Mouse (Mus musculus) intestine, postnatal 0 days (tissue): Measurements from ENCODE around the gene Map3k10. TPM values are rescaled to one million over a fixed set of nuclear protein-coding genes. Genes with fewer than 3 reads are reported as not detected.

Experiments used
- ATAC-seq: fragments of 200-750 bp; cut with Nextera tagmentation; 2 replicates; pipeline ENCODE4 v1.8.0; 2017; ENCODE audit warnings: mild to moderate bottlenecking, moderate TSS enrichment, moderate library complexity
- H3K27ac ChIP-seq: fragments of 300-500 bp; sonication (generic); 2 replicates; pipeline ENCODE4 v1.5.1; 2014; ENCODE audit warnings: mild to moderate bottlenecking, low read depth, low read length, moderate library complexity
- H3K27me3 ChIP-seq: fragments of 300-500 bp; sonication (generic); replicated peaks from 2 replicates; pipeline ENCODE4 v1.6.1; 2014; ENCODE audit warnings: low read length, mixed read lengths; ENCODE audit not compliant: control insufficient read depth, insufficient read depth
- H3K36me3 ChIP-seq: fragments of 300-500 bp; sonication (generic); 2 replicates; pipeline ENCODE4 v1.6.1; 2014; ENCODE audit warnings: mild to moderate bottlenecking, moderate library complexity; ENCODE audit not compliant: control insufficient read depth, insufficient read depth
- H3K4me1 ChIP-seq: fragments of 300-500 bp; sonication (generic); replicated peaks from 2 replicates; pipeline ENCODE4 v1.6.1; 2014; ENCODE audit warnings: antibody characterized with exemption, low read length, mixed read lengths; ENCODE audit not compliant: control insufficient read depth, insufficient read depth
- H3K4me2 ChIP-seq: fragments of 300-500 bp; sonication (generic); replicated peaks from 2 replicates; pipeline ENCODE4 v1.6.1; 2014; ENCODE audit warnings: low read depth, mild to moderate bottlenecking, moderate library complexity
- H3K4me3 ChIP-seq: fragments of 300-500 bp; sonication (generic); 2 replicates; pipeline ENCODE4 v1.5.1; 2014; ENCODE audit warnings: low read depth, low read length
- H3K9ac ChIP-seq: fragments of 300-500 bp; sonication (generic); 2 replicates; pipeline ENCODE4 v1.6.1; 2014; ENCODE audit warnings: mild to moderate bottlenecking, low read depth, low read length
- H3K9me3 ChIP-seq: fragments of 300-500 bp; sonication (generic); 2 replicates; pipeline ENCODE4 v1.6.1; 2016; ENCODE audit warnings: mixed run types; ENCODE audit not compliant: control insufficient read depth
- CTCF ChIP-seq: sonication (generic); IDR thresholded peaks from 2 replicates; pipeline ENCODE4 v1.5.1; 2016; ENCODE audit warnings: low read depth, mild to moderate bottlenecking, control low read depth, antibody characterized with exemption, moderate library complexity
- WGBS: fragments of 180-500 bp; shearing (Covaris S2); extraction: QIAGEN DNeasy Blood & Tissue Kit; methylation state at CpG from one replicate; pipeline ENCODE4 v1.1.7; 2014; 5-methylcytosine and 5-hydroxymethylcytosine counted together
- polyA plus RNA-seq: library from polyadenylated mRNA; unstranded; fragments of >200 nt; fragmentation: Nextera tagmentation; extraction: Ambion mirVana; gene quantifications from 2 replicates; pipeline ENCODE4 v1.2.1, GENCODE M21; 2015

The Map3k10 gene
- polyA plus RNA-seq, 1 experiment from 2014 or later, result 3.6 TPM

- TF ChIP-seq CTCF, result no peak
- 26% methylated on average over 14 of the region's 14 CpGs for WGBS
- H3K9ac ChIP-seq, result peak overlapping the region; percentile 34; the same call in 1 of the 2 replicates
- H3K4me2 ChIP-seq, result peak overlapping the region; percentile 79
- peak overlapping the region; percentile 43 for H3K4me3 ChIP-seq
- H3K27me3 ChIP-seq, result no peaks in the 10 kb centered on the region
- no peaks in the 10 kb centered on the region for H3K9me3 ChIP-seq
- no peaks in the 10 kb centered on the region for H3K36me3 ChIP-seq
- H3K4me1 ChIP-seq, result no peaks in the 10 kb centered on the region
- no peak for ATAC-seq
- H3K27ac ChIP-seq, result 0 out of 2 replicates have a peak overlapping the region, but pooled peaks have one; percentile 42
Observed at GRCm38 (mm10) chr7:27688246-27688788, 13.9 kb upstream of the Map3k10 start.

DNA sequence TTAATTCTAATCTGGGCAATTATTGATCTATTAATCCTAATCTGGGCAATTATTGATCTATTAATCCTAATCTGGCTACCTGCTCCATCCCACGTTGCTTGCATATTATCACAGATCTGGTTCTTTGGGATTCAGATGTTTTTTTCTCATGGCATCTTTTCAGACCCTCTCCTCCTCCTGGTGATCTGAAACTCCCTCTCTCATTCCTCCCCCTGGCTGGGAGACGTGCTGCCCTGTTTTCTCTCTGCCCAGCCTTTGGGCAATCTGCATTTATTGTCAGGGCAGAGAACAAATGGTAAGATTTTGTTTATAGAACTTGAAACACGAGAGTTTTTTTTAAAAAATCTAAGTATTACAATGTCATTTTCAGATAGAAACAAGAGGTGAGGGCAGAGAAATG is 13.4 kb upstream of the Map3k10 start:
- no peak for ATAC-seq
- no peak for TF ChIP-seq CTCF
- Histone ChIP-seq H3K27me3 (no peaks in the 10 kb centered on the region), H3K9me3 (no peaks in the 10 kb centered on the region), H3K4me1 (no peaks in the 10 kb centered on the region), H3K27ac (no peak overlapping the region), H3K9ac (no peak overlapping the region), H3K4me2 (no peak overlapping the region), H3K36me3 (no peaks in the 10 kb centered on the region), H3K4me3 (peak overlapping the region; percentile 43; the same call in 1 of the 2 replicates)
- WGBS, result 63% methylated on average over 3 of the region's 3 CpGs

DNA sequence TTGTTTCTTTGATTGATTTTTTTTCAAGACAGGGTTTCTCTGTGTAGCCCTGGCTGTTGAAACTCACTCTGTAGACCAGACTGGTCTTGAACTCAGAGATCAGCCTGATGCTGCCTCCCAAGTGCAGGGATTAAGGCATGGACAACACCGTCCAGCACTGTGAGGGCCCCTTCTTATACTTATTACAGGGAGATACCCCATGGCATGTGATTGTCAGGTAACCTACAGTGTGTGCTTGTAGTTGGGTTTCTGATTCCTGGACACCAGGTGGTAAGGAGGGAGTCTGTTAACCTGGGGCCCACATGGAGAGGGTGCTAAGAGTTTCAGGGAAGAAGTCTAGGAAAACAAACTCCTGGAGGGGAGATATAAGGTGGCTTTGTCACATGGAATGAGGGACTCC is 12.6 kb upstream of the Map3k10 start:
- Histone ChIP-seq H3K9me3 (no peaks in the 10 kb centered on the region), H3K27ac (no peak overlapping the region), H3K9ac (no peak overlapping the region), H3K27me3 (no peaks in the 10 kb centered on the region), H3K4me1 (no peaks in the 10 kb centered on the region), H3K4me3 (no peak overlapping the region), H3K36me3 (no peaks in the 10 kb centered on the region), H3K4me2 (no peak overlapping the region)
- TF ChIP-seq CTCF, result no peak
- no peak for ATAC-seq
- 92% methylated on average over 1 of the region's 1 CpGs for WGBS

GRCm38 (mm10) chr7:27685681-27686080 is 11.3 kb upstream of the Map3k10 start:
- H3K4me2 ChIP-seq, result no peak overlapping the region
- TF ChIP-seq CTCF, result peak; percentile 83
- no peak overlapping the region for H3K27ac ChIP-seq
- under 1% methylated on average over 6 of the region's 6 CpGs for WGBS
- H3K4me1 ChIP-seq, result no peaks in the 10 kb centered on the region
- no peaks in the 10 kb centered on the region for H3K36me3 ChIP-seq
- H3K27me3 ChIP-seq, result no peaks in the 10 kb centered on the region
- H3K9me3 ChIP-seq, result no peaks in the 10 kb centered on the region
- no peak overlapping the region for H3K4me3 ChIP-seq
- no peak for ATAC-seq
- H3K9ac ChIP-seq, result no peak overlapping the region

DNA sequence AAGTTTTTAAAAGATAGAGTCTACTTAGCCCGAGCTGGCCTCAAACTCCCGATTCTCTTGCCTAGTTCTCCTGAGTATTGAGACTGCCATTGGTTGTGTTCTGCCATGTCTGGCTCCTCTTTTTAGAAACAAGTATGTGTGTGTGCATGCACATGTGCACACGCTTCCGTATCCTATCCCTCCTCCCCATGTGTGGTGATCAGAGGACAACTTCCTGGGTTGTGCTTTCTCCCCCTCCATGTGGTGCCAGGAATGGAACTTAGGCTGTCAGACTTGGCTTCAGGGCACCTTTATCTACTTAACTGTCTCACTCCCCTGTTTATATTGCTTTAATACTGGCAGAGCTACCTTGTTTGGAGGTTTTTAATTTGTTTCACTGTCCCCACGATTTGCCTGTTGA is 10.8 kb upstream of the Map3k10 start:
- no peaks in the 10 kb centered on the region for H3K27me3 ChIP-seq
- no peaks in the 10 kb centered on the region for H3K9me3 ChIP-seq
- H3K27ac ChIP-seq, result no peak overlapping the region
- ATAC-seq, result no peak
- no peak for TF ChIP-seq CTCF
- no peak overlapping the region for H3K4me3 ChIP-seq
- 34% methylated on average over 5 of the region's 5 CpGs for WGBS
- no peak overlapping the region for H3K4me2 ChIP-seq
- H3K9ac ChIP-seq, result no peak overlapping the region
- no peaks in the 10 kb centered on the region for H3K36me3 ChIP-seq
- no peaks in the 10 kb centered on the region for H3K4me1 ChIP-seq

DNA sequence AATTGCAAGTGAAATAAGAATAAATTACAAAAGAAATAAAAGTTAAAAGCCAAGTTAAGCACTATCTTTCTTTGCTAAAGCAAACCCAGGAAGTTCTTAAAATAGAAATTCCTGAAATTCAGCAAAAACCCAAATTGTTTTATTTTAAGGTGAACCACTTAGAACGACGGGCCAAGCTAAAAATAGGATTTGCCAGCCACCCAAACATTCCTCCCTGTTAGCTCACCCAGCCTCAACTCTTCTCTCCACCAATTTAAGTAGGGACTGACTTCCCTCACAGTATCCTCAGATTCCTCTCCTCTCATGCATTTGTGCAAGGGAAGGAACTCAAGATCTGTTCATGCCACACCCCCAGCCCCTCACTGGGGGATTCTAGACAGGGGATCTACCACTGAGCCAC is 8.8 kb upstream of the Map3k10 start:
- Histone ChIP-seq H3K27ac (no peak overlapping the region), H3K27me3 (no peaks in the 10 kb centered on the region), H3K4me3 (no peak overlapping the region), H3K4me1 (no peaks in the 10 kb centered on the region), H3K4me2 (no peak overlapping the region), H3K36me3 (no peaks in the 10 kb centered on the region), H3K9ac (no peak overlapping the region), H3K9me3 (no peaks in the 10 kb centered on the region)
- no peak for TF ChIP-seq CTCF
- ATAC-seq, result no peak
- 43% methylated on average over 2 of the region's 2 CpGs for WGBS

GRCm38 (mm10) chr7:27675222-27675612 is 819 bp upstream of the Map3k10 start:
- Histone ChIP-seq H3K36me3 (no peaks in the 10 kb centered on the region), H3K9me3 (no peaks in the 10 kb centered on the region), H3K27ac (no peak overlapping the region), H3K9ac (peak overlapping the region; percentile 75; the same call in 1 of the 2 replicates), H3K4me1 (no peaks in the 10 kb centered on the region), H3K4me3 (peak overlapping the region; percentile 95), H3K27me3 (no peaks in the 10 kb centered on the region), H3K4me2 (peak overlapping the region; percentile 100)
- WGBS, result 26% methylated on average over 14 of the region's 14 CpGs
- no peak for TF ChIP-seq CTCF
- no peak for ATAC-seq
